Mouse (Mus musculus) cerebellum, adult (tissue): ENCODE measurements at regions not wholly inside any gene's neighbourhood (a gene's known extent, or its start where the extent isn't known, plus 50 kb on each side); places are given as distances from the start of the nearest gene placed in this dataset.
"Not testable (repeated sequence)": the region's sequence is repeated elsewhere in the genome, so short reads cannot be mapped to it uniquely, and the experiment has no call there.

ENCODE experiments used
- ATAC-seq: cut with Nextera tagmentation; 2 replicates; pipeline ENCODE4 v1.9.2; 2017; ENCODE audit warnings: mild to moderate bottlenecking, moderate library complexity, mixed read lengths; ENCODE audit not compliant: insufficient number of reproducible peaks, low FRiP score, low TSS enrichment

DNA sequence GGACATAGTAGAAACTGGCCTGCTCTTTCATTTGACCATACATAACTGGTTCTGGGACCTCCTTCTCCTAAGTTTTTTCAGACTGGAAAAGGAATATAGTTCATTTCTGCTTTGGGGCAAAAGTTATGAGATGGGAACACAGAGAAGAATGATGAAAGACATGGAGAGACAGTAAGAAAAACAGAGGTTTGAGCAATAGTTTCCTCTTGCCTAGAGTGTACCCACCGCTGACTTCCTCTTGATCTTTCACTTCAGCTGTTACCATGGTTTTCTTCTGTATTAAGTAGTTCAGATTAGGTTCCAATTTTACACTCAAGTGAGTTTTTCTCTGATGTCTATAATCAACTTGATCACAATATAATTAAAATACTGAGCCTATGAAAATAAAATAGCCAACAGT lies 120.7 kb upstream of the Thrb start:
- ATAC-seq: no peak

DNA sequence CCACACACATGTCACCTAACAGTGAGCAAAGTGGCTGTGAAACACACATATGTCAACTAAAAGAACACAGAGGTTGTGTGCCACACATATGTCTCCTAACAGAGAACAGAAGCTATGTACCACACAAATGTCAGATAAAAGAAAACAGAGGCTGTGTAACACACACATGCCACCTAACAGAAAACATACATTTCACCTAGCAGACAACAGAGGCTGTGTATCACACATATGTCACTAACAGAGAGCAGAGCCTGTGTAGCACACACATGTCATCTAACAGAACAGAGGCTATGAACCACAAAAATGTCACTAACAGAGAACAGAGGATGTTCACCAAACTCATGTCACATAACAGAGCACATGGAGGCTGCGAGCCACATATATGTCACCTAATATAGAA lies 103.6 kb upstream of the Thrb start:
- no peak for ATAC-seq

- not testable (repeated sequence) for ATAC-seq
Observed at GRCm38 (mm10) chr14:17560001-17560400, 100.1 kb upstream of the Thrb start.

DNA sequence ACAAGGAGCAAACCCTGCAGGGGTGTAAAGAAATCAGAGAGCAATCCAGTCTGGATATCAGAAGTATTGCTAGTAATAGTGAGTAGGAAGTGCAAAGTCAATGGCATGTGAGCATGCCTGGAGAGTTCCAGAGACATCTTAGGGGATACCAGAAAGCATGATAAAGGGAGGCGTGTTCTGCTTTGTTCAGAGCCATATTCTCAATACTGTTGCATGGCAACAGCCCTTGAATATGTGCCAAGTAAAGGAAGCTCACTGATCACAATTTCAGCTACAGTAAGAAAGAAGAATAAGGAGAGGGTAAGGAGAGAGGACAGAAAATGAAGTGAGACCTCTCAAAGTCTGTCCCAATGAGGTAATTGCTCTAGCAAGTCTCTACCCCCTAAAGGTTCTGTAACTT lies 92.1 kb upstream of the Thrb start:
- ATAC-seq: no peak

- ATAC-seq: no peak
Observed at GRCm38 (mm10) chr14:17569087-17569636, 90.9 kb upstream of the Thrb start.

DNA sequence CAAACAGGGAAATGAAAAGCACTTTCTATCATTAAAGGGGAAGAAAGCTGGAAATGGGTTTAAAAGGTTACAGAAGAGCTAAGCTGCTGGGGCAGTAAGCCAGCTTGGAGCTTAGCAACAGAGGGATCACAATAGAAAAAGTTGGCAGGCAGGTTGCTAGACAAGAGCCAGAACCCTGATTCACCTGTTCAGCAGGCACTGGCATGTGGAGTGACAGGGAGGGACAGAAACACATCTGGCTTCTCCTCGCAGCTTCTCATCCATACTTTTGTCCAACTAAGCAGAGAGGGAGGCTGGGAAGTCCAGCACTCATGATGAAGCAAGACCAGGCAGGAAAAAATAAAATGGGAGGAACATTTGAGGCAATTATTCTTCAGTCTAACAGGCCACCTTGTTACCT lies 81.3 kb upstream of the Thrb start:
- ATAC-seq: no peak

DNA sequence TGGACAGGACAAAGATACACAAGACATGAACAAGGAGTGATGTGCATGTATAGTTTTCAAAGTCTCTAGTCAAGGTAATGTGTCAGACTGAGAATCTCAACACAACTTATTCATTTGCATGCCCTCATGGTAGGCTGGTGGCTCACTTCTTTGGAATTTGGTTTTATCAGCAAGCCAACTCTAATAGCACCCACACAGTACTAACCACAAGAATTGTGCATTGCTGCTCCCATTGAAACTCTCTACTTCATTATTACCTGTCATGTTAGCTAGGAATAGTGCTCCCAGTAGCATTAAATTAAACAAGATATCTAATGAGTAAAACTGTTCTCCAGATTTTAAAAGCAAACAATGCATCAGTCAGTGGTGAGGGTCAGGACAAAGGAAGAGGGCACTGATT lies 70.5 kb upstream of the Thrb start:
- no peak for ATAC-seq

GRCm38 (mm10) chr14:17599553-17599952 lies 60.5 kb upstream of the Thrb start:
- ATAC-seq: no peak

DNA sequence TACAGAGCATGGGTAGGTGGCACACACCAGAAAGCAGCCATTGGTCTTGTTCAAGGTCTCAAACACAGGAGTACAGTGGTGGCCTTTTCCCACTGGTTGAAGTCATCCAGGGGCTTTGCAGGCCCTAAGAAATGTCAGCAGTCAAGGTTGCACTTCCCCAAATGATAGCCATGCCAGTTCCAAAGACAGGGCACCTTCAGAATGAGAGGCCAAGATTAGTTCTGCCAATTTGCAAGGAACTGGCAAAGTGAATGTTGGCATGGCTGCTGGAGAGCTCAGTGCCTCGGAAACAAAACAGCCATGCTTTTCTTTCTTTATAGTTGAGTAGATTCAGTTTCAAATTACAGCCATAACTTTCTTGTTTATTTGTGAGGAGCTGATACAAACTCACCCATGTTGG lies 57.7 kb upstream of the Thrb start:
- ATAC-seq: no peak

DNA sequence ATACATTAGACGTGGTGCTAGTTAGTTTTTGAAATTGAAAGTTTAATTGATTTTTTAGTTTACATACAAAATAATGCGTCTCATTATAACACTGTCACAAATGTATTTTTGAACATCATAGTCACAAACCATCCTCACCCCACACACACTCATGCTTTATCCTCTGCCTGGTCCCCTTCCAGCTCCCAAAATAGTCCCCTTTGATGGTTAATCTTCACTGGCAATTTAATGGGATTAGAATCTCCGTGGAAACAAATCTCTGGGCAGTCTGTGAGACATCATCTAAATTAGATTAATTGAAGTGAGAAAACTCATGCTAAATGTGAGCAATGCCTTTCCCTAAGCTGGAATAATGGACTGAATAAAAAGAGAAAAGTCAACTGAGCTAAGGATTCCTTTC lies 54.0 kb upstream of the Thrb start:
- ATAC-seq: no peak

DNA sequence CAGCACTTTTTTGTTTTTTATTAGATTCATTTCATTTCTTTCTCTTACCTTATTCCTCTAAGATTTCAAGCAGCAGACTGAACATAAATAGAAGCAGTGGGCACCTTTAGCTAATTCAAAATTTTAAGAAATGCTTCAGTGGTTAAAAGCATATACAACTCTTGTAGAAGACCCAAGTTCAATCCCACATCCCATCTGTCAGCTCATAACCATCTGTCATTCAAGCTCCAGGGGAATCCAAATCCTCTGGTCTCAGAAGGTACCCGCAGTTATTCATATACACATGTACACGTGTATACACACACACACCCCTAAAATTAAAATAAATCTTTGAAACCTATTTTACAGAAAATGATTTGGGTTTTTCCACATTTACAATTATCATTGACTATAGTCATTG lies 52.9 kb upstream of the Thrb start:
- no peak for ATAC-seq
